Mouse (Mus musculus) retina, postnatal 7 days (tissue): Measurements from ENCODE around the gene Zfp398.

Experiments
- DNase-seq: peaks from one replicate; pipeline ENCODE4 v3.0.0-alpha.2; 2012; ENCODE audit warnings: low read depth, low spot score

Gene Zfp398

DNA sequence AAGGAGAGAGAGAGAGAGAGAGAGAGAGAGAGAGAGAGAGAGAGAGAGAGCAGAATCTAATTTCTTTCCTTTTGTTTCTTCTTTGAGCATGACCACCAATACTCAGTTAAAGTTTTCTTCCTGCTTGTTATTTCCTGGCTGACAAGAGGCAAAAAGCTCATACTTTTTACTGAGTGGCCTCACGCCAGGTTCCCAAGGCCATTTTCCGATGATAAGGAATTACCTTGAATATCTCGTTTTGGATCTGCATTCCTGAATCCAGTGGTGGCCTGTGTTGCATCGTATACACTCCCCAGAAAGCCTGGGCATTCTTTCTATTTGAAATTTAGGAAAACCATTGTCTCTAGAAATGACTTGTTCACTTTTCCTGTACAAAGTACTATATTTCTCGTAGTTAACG lies 64.0 kb downstream of the Zfp398 start:
- no peak for DNase-seq

DNA sequence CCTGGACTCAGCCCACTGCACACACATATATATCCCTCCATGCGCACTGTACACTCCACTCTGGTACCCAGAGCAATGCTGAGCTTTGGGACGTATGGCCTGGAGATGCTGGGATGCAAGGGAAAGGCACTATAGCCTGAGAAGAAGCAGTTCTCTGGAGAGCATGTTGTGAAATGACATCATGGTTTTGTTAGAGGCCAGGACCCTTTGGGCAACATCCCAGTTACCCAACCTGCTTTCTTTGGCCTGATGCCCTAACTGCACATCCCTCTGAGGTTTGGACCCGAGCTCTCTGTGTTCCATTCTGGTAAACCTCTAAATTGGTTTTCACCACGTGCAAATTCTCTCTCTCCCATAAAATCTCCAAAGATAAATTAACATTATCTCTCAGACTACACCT lies 68.1 kb downstream of the Zfp398 start:
- DNase-seq, result no peak

DNA sequence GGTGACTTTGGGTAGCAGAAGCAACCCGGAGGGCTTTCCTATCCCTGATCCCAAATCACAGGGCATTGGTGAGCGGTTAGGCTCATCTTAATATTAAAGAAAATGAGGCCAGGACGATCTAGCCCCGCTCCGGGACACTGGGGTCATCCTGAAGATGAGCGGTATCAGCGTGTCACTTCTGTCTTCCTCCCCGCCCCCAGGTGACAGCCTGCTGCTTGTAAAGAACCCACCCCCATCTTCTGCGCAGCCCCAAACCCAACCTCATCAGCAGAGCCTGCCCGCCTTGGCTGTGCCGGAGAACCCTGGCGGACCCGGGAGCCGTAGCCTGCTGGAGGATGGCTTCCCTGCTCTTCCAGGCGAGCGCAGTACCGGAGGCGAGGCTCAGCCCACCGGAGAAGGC lies 68.9 kb downstream of the Zfp398 start:
- DNase-seq, result no peak

DNA sequence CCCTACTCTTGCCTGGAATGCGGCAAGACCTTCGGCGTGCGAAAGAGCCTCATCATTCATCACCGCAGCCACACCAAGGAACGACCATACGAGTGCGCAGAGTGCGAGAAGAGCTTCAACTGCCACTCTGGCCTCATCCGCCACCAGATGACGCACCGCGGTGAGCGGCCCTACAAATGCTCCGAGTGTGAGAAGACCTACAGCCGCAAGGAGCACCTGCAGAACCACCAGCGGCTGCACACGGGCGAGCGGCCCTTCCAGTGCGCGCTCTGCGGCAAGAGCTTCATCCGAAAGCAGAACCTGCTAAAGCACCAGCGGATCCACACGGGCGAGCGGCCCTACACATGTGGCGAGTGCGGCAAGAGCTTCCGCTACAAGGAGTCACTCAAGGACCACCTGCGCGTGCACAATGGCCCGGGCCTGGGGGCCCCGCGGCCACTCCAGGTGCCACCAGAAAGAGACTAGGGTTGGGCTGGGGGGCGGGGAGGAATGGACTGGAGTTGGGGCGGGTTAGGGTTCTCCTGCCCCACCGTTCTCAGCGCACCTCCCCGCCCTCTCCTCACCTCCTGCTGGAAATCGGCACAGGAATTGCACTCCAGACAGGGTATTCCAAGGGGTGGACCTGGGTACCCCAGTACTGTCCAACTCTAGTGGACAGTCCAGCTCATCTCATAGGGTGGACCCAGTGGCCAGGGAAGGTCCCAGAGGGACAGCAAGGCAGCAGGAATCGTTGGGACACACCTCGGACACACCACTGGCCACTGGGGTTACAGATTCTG lies 69.6 kb downstream of the Zfp398 start:
- no peak for DNase-seq

DNA sequence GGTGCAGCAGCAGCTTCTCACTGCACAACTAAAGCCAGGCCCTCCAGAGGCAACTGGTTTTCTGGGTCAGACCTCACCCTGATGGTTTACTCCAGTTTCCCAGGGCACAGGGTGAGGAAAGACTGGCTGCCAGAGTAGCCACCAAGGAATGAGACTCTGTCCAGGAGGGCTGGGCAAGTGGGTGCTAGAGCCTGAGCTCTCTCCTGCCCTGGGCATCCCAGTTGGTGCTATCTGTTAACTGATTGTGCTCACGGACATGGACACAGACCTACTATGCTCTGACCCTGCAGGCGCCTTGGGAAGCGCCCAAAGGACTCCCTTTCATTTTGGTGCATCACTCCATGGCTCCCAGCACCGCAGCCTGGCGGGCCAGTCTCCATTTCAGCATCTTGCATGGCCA lies 70.9 kb downstream of the Zfp398 start:
- DNase-seq, result no peak

DNA sequence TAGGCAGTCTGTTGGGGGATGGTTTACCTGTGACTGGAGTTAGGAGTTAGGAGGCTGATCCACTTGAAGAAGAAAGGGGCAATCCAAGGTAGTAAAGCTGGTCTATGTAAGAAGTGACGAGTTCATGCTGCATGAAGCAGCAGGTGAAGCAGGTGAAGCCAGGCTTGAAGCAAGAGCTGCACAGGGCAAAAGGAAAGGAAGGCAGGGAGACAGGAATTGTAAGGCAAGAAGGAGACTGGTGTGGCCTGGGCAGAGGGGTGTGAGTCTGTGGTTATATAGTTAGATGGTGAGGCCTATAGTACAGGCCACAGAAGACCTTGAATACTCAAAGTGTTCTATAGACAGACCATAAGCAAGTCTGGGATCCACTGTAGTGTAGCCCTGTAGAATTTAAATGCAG lies 73.5 kb downstream of the Zfp398 start:
- DNase-seq, result no peak

DNA sequence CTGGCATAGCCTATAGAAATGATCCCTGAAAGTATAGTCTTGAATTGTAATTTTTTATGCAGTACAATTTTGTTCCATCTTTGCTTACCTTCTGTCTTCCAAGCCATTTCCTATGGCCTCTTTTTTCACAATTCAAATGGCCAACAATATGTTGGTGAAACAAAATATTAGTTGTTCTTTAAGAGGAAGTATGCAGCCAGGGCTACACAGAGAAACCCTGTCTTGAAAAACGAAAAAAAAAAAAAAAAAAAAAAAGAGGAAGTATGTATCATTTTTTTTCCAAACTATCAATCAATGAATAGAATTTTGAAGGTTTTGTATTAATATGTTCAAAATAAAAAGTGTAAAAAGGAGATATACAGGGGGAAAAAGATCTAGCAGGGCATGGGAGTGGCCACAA lies 76.2 kb downstream of the Zfp398 start:
- no peak for DNase-seq

DNA sequence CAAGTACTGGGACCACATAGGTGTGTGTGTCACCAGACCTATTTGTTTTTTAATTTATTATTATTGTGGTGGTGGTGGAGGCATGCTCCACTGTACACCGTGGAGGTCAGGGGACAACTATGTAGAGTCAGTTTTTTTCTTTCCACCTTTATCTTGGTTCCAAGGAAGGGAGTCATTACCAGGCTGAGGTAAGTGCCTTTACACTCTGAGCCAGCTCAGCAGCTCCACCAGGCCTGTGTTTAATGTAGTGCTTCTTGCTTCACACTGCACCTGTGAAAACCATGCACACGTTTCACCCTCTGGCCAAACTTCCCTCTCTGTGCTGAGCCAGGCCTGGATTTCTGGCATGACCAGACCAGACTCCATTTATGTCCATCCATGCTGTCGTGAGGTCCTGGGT lies 77.5 kb downstream of the Zfp398 start:
- DNase-seq, result no peak

DNA sequence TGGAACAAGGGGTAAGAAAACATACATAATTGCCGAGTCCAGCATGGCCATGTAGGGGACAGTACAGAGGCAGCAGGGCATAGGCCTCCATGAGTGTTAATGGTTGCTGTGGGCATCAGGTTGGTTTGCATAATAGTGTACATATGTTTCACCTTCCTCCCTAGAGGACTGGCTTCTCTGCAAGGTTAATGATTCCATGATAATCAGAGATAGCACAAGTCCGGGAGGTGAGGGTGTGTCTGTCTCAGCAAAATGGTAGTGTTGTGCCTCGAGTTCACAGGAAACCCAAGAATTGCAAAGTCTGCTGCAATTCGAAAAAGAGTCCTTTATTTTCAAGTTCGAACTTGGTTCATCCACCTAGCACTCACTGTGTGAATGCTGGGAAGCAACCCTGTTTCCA lies 81.6 kb downstream of the Zfp398 start:
- DNase-seq, result no peak

DNA sequence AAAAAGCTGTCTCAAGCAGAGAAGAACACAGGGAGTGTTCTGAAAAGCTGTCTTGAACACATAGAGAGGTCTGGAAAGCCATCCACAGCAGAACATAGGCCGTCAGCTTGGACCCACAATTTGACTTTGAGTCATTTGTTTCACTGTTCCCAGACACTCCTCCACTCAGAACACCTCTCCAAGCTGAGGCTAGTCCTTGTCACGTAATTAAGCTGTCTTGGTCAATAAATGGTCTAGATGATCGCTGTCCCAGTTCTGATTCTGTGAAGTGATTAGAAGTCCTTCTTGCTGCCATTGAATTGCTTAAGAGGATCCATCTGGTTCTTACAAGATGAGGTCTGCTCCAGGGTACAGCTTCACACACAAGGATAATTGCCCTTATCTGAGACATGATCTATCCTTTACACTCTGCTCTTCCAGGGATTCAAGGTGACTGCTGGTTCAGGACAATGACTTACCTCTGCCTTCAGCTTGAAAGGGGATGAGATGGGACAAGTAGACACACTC lies 83.4 kb downstream of the Zfp398 start:
- no peak for DNase-seq

DNA sequence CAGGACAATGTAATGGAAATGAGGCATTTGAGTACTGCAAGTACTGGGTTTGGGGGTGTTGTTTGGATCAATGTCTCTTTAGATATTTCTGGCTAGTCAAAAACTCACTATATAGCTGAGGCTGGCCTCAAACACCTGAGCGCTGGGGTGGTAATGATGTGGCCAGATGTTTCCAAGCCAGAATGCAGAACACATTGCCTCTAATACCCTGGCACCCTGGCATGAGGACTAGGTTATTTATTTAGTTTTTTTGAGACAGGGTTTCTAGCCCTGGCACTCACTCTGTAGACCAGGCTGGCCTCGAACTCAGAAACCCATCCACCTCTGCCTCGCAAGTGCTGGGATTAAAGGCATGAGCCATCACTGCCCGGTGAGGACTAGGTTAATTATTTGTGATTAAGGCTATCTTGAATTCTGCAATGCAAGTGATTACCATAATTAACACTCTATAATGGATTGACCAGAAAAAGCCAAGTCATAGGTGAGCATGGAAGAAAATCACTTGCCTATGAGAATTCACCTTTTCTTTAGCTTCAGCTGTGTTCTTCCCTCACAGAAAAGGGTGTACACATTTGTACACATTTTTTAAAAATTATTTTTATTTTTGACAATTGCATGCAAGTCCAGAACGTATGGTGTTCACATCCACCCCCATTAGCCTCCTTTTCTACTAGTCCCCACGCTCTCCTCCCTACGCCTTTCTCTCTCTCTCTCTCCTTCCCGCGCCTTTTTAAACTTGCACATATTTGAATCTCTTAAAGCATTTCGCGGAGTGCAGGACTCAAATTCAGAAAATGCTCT lies 84.4 kb downstream of the Zfp398 start:
- no peak for DNase-seq

DNA sequence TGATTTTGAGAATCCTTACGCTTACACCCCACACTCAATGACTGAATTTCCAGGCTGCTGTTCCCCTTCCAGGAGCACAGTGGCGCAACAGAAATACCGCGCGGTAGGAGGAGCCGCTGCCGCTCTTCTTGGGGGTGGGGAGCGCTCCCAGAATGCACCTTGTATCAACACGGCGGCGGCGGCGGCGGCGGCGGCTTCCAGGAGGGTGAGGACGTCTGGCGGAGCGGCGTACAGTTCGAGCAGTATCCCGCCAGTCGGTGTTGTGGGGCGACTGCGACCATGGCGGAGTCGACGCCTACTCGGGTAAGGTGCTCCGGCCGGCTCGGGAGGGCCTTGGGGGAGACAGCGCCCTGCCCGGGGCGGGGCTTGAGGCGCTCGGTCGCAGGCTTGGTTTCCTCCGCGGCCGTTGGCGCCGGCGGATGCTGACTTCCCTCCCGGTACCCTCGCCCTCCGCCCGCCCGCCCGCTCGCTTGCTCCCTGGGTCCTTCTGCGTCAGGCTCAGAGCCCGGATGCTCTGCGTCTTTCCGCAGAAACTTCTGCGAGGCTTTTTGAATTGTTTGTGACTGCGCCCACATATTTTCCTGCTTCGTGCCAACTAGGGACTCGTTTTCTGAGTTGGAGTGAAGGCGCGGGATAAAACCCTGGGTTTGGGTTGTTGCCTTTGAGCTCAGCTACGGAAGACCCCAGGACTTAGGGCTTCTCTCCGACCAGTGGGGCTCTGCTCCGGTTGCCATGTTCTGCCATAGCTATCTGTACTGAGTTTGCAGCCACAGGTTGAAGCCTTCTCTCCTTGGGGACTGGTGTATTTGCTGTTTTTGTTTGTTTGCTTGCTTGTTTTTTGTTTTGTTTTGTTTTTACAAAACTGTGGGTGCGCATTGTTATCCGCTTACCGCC lies 85.2 kb downstream of the Zfp398 start, which contains the start of gene Zfp212:
Zfp212 (plus strand) TSS at position 30 of the 894 bp plus-strand sequence.
- DNase-seq, result peak; percentile 83
